Mouse (Mus musculus) spleen, postnatal 4 days (tissue): ENCODE results near the gene Dock9.

Source experiments
- DNase-seq, 2 experiments: peaks; one replicate each; pipeline ENCODE4 v3.0.0; 2022; ENCODE audit warnings: low spot score in 2 of 2

Dock9 gene

GRCm38 (mm10) chr14:121508929-121509328 is 288.7 kb downstream of the Dock9 start:
- DNase-seq: no peak

GRCm38 (mm10) chr14:121506336-121506735 is 291.3 kb downstream of the Dock9 start:
- DNase-seq: no peak

GRCm38 (mm10) chr14:121505485-121505860 is 292.2 kb downstream of the Dock9 start:
- DNase-seq: no peak

- DNase-seq: no peak
These were observed 292.7 kb downstream of the Dock9 start, which contains the start of gene Slc15a1 for GRCm38 (mm10) chr14:121504781-121505484. Gene Slc15a1, minus strand, starts transcription at chr14:121505252.

- DNase-seq: no peak
These were observed 297.1 kb downstream of the Dock9 start for GRCm38 (mm10) chr14:121500577-121500976.

DNA sequence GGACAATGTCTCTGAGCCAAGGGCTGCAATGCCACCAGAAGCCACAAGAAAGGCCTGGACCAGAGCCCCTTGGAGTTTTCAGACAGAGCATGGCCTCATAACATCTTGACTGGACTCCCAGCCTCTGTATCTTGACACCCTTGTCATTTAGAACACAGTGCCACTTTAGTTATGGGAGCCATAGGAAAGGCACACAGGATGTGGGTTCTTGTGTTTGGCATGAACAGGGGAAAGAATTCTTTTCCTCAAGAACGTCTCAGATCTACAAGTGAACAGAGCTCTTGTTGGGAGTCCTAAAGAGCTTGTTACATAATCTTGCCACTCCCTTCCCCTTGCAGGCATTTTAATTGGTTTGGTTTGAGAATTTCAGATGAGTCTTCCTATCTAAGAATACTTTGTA is 297.9 kb downstream of the Dock9 start:
- DNase-seq: no peak

DNA sequence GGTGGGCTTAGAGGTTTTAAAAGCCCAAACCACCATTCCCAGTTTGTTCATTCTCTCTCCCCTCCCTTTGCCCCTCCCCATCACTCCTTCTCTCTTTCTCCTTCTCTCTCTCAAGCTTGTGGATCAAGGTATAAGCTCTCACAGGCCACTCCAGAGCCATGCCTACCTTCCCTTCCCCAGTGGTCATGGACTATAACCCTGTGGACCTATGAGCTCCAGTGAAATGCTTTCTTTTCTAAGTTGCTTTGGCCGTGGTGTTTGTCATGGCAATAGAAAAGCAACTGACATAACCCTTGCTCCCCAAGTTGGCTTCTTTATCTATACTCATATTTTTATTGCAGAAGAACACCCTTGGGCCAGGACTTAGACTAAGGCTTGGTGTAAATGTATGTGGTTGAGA is 299.8 kb downstream of the Dock9 start:
- no peak for DNase-seq

DNA sequence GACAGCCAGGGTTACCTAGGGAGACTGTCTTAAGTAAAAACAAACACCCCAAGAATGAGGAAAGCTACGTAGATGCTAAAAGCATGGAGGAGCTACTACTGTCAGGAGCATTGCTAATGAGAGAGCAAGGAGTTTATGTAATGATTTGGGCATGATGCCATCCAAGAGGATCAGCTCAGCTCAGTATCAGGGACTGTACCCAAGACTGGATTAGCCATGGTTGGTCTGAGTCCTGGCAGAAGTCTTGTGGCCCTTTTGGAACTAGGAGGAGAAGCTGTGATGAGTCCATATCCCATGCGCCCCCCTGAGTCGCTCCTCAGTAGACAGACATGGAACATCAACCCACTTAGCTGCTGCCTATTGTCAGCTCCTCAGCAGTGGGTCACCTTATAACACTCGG is 301.9 kb downstream of the Dock9 start:
- no peak for DNase-seq

GRCm38 (mm10) chr14:121495120-121495519 is 302.5 kb downstream of the Dock9 start:
- DNase-seq: no peak

GRCm38 (mm10) chr14:121494238-121494637 is 303.4 kb downstream of the Dock9 start:
- no peak for DNase-seq

DNA sequence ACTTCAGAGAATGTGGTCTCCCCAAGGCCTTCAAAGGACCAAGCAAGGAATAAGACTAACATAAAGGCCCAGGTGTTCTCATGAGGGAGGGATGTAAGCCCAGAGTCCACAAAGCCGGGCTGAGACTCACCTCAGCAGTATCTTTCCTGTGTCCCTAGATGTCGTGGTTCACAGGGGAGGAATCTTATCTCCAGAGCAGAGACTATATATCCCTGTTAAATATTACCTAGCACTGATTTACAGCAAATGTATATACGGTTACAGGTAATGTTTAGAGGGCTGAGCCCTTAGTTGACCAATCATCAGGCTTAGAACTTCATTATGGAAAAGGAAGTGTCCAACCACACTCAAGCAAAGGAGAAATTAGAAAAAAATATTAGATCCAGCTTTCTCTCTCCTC is 303.9 kb downstream of the Dock9 start:
- DNase-seq: no peak

DNA sequence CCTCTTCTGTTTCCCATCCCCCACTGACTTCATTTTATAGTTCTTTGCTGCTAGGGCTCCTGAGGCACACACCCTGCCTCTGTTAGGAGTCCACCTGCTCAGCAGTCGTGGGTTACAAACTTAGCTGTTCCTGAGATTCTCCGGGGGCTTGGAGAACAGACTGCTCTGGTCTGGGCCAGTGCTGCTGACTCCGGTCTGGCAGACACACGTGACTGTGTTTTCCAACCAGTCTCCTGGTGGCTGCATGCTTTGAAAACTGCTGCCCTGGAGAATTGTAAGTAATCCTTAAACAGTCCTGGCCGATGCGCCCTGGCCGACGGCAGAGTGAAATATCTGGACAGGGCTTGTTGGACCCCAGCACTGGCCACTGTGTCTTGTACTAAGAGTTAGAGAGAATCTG is 305.3 kb downstream of the Dock9 start:
- DNase-seq: no peak
